7 mouse cellular contexts compared by ENCODE assay signal in the genomic region with DNA sequence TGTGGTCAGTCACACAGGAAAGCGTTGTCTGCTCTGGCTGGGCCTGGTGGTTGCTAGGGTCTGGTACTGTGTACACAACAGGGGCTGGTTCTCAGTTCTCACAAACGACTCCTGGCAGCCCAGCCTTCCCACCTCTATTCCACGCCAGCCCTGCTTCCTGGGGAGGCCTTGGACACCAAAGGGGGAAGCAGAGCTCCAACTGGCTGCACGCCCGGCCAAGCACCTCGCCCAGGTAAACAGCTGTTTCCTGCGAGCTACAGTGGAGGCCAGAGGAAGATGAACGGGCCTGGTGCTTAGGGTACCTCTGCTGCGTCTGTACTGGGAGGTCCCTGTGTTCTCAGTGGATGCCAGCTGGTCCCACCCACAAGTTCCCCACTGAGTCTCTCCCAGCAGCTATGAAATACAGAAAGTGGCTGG. TPM values are rescaled to one million over a fixed set of nuclear protein-coding genes. Genes with fewer than 3 reads are reported as not detected.
DNase-seq lines count a peak whose midpoint lies in the region; ATAC-seq and TF ChIP-seq lines count a peak whose summit lies in the region.

No protein-coding gene starts in this region.

- ATAC-seq in neural tube, embryonic 11.5 days (ENCODE audit: insufficient read depth, low FRiP score, low TSS enrichment) = no peak
- ATAC-seq in heart, postnatal 0 days (ENCODE audit: insufficient read depth, low read depth) = no peak
- no peak for ATAC-seq in midbrain, embryonic 12.5 days (ENCODE audit: low FRiP score, low read depth)
- no peak for ATAC-seq in erythroid progenitor cell, adult 5-6 weeks (replicated peaks; ENCODE audit: low FRiP score, poor library complexity, severe bottlenecking)

- TF ChIP-seq CTCF in heart, postnatal 0 days (IDR thresholded peaks at IDR 0.05; ENCODE audit: low read depth) = no peak

- no peak for DNase-seq in neural tube, embryonic 11.5 days (ENCODE audit: low spot score)
- no peak for DNase-seq in neural tube, embryonic 10.5 days (ENCODE audit: extremely low spot score, low spot score)
- no peak for DNase-seq in heart, postnatal 0 days (ENCODE audit: low spot score)
- DNase-seq in layer of hippocampus, adult 8-10 months (ENCODE audit: low spot score in 2 of 2) = peak; percentile 60 to 64
- DNase-seq in spleen, postnatal 14 days (ENCODE audit: low spot score in 2 of 2) = no peak

- H3K4me1 ChIP-seq in neural tube, embryonic 11.5 days (ENCODE audit: control insufficient read depth, insufficient read depth, low read length) = peaks cover 7% of the 10 kb centered on the region; the same call in 1 of the 2 replicates
- peaks cover 11% of the 10 kb centered on the region; the same call in 1 of the 2 replicates for H3K4me1 ChIP-seq in heart, postnatal 0 days (ENCODE audit: control insufficient read depth, insufficient read depth)
- H3K4me1 ChIP-seq in midbrain, embryonic 12.5 days = peaks cover 21% of the 10 kb centered on the region

- no peak for TF ChIP-seq EP300 in heart, postnatal 0 days (IDR thresholded peaks at IDR 0.05; ENCODE audit: low read depth)

- no peaks in the 10 kb centered on the region for H3K9me3 ChIP-seq in neural tube, embryonic 11.5 days (ENCODE audit: control insufficient read depth, low read length)
- H3K9me3 ChIP-seq in heart, postnatal 0 days (replicated peaks; ENCODE audit: control insufficient read depth, low read length) = no peaks in the 10 kb centered on the region
- H3K9me3 ChIP-seq in midbrain, embryonic 12.5 days = no peaks in the 10 kb centered on the region

- 62% methylated on average over 9 of the region's 9 CpGs for WGBS in neural tube, embryonic 11.5 days
- WGBS in heart, postnatal 0 days = 49% methylated on average over 9 of the region's 9 CpGs
- 75% methylated on average over 9 of the region's 9 CpGs for WGBS in midbrain, embryonic 12.5 days

- H3K9ac ChIP-seq in neural tube, embryonic 11.5 days (ENCODE audit: low read length) = no peak overlapping the region
- H3K9ac ChIP-seq in heart, postnatal 0 days (replicated peaks; ENCODE audit: low read depth, low read length) = 0 out of 2 replicates have a peak overlapping the region, but pooled peaks have one; percentile 37
- 0 out of 2 replicates have a peak overlapping the region, but pooled peaks have one; percentile 28 for H3K9ac ChIP-seq in midbrain, embryonic 12.5 days (replicated peaks)

- H3K36me3 ChIP-seq in neural tube, embryonic 11.5 days (ENCODE audit: control insufficient read depth, insufficient read depth, low read length) = peaks cover under 1% of the 10 kb centered on the region
- H3K36me3 ChIP-seq in heart, postnatal 0 days (replicated peaks; ENCODE audit: control insufficient read depth, insufficient read depth, low read length) = no peaks in the 10 kb centered on the region
- peaks cover 7% of the 10 kb centered on the region for H3K36me3 ChIP-seq in midbrain, embryonic 12.5 days

- no peaks in the 10 kb centered on the region for H3K27me3 ChIP-seq in neural tube, embryonic 11.5 days (ENCODE audit: control insufficient read depth, insufficient read depth, low read length)
- no peaks in the 10 kb centered on the region for H3K27me3 ChIP-seq in heart, postnatal 0 days (ENCODE audit: control insufficient read depth, insufficient read depth, low read length)
- H3K27me3 ChIP-seq in midbrain, embryonic 12.5 days = no peaks in the 10 kb centered on the region

- H3K4me3 ChIP-seq in neural tube, embryonic 11.5 days (ENCODE audit: low read depth, low read length) = no peak overlapping the region
- no peak overlapping the region for H3K4me3 ChIP-seq in heart, postnatal 0 days (ENCODE audit: low read depth, low read length)
- no peak overlapping the region for H3K4me3 ChIP-seq in midbrain, embryonic 12.5 days

- H3K27ac ChIP-seq in neural tube, embryonic 11.5 days (ENCODE audit: low read depth, low read length) = 0 out of 2 replicates have a peak overlapping the region, but pooled peaks have one; percentile 20
- no peak overlapping the region for H3K27ac ChIP-seq in heart, postnatal 0 days (ENCODE audit: low read depth)
- H3K27ac ChIP-seq in midbrain, embryonic 12.5 days (replicated peaks) = peak overlapping the region; percentile 71

- no peak overlapping the region for H3K4me2 ChIP-seq in neural tube, embryonic 11.5 days (ENCODE audit: low read depth)
- H3K4me2 ChIP-seq in heart, postnatal 0 days (ENCODE audit: low read depth, low read length) = no peak overlapping the region
- no peak overlapping the region for H3K4me2 ChIP-seq in midbrain, embryonic 12.5 days (replicated peaks)

RNA-seq across cellular contexts. Expression of gene Crtc1, which starts 29.9 kb away (rescaled TPM):
- polyA plus RNA-seq in neural tube, embryonic 11.5 days (2014; fragmentation: Nextera tagmentation; extraction: Ambion mirVana) = 16.1 and 17.9 TPM in 2 replicates
- total RNA-seq in heart, postnatal 0 days (2014; rRNA removed; ENCODE audit: low replicate concordance) = 6.0 and 6.5 TPM in 2 replicates
- 6.0 and 6.9 TPM in 2 replicates for polyA plus RNA-seq in heart, postnatal 0 days (2015; fragmentation: Nextera tagmentation; extraction: Ambion mirVana)
- 100 to 1,000 TPM; 154 to 203 (median 177) TPM for total RNA-seq in layer of hippocampus, adult 8-10 months (2022)
- polyA plus RNA-seq in midbrain, embryonic 12.5 days (2016; fragmentation: Nextera tagmentation; extraction: Ambion mirVana) = 22.8 and 23.6 TPM in 2 replicates
- total RNA-seq in erythroid progenitor cell, adult 5-6 weeks (2015; ENCODE audit: low replicate concordance) = 3.8 and 8.6 TPM in 2 replicates
- 0.64 and 2.3 TPM in 2 replicates for total RNA-seq in erythroid progenitor cell, adult 5-6 weeks (2017; ENCODE audit: low replicate concordance)

RNA-seq across cellular contexts. Expression of gene Comp, which starts 36.1 kb away (rescaled TPM):
- 0.16 and 0.32 TPM in 2 replicates for polyA plus RNA-seq in neural tube, embryonic 11.5 days (2014; fragmentation: Nextera tagmentation; extraction: Ambion mirVana)
- 3.2 and 9.8 TPM in 2 replicates for total RNA-seq in heart, postnatal 0 days (2014; rRNA removed; ENCODE audit: low replicate concordance)
- 4.2 and 4.4 TPM in 2 replicates for polyA plus RNA-seq in heart, postnatal 0 days (2015; fragmentation: Nextera tagmentation; extraction: Ambion mirVana)
- 1 to 10 TPM in 1 of 4 experiments, under 1 TPM in 3; 0.31 to 1.4 (median 0.73) TPM for total RNA-seq in layer of hippocampus, adult 8-10 months (2022)
- polyA plus RNA-seq in midbrain, embryonic 12.5 days (2016; fragmentation: Nextera tagmentation; extraction: Ambion mirVana) = 0.23 TPM in 1 of 2 replicates, not detected in the other
- total RNA-seq in erythroid progenitor cell, adult 5-6 weeks (2015; ENCODE audit: low replicate concordance) = not detected in 2 replicates
- total RNA-seq in erythroid progenitor cell, adult 5-6 weeks (2017; ENCODE audit: low replicate concordance) = 0.39 TPM in 1 of 2 replicates, not detected in the other

RNA-seq across cellular contexts. Expression of gene Upf1, which starts 56.4 kb away (rescaled TPM):
- polyA plus RNA-seq in neural tube, embryonic 11.5 days (2014; fragmentation: Nextera tagmentation; extraction: Ambion mirVana) = 24.0 and 24.1 TPM in 2 replicates
- total RNA-seq in heart, postnatal 0 days (2014; rRNA removed; ENCODE audit: low replicate concordance) = 16.5 and 26.3 TPM in 2 replicates
- 7.0 and 7.5 TPM in 2 replicates for polyA plus RNA-seq in heart, postnatal 0 days (2015; fragmentation: Nextera tagmentation; extraction: Ambion mirVana)
- total RNA-seq in layer of hippocampus, adult 8-10 months (2022) = 10 to 100 TPM; 57.9 to 73.1 (median 65.4) TPM
- 32.8 and 38.0 TPM in 2 replicates for polyA plus RNA-seq in midbrain, embryonic 12.5 days (2016; fragmentation: Nextera tagmentation; extraction: Ambion mirVana)
- total RNA-seq in erythroid progenitor cell, adult 5-6 weeks (2015; ENCODE audit: low replicate concordance) = 18.4 and 20.2 TPM in 2 replicates
- 32.5 and 43.9 TPM in 2 replicates for total RNA-seq in erythroid progenitor cell, adult 5-6 weeks (2017; ENCODE audit: low replicate concordance)

Comparison
In these comparisons a context has a peak if more than half of its experiments do, and no peak if none do; other contexts are left out.
1. DNase-seq: peak in layer of hippocampus, adult 8-10 months (2 of 2); none in neural tube, embryonic 11.5 days (single experiment), neural tube, embryonic 10.5 days (single experiment), heart, postnatal 0 days (single experiment) and spleen, postnatal 14 days (0 of 2).
2. RNA of gene Crtc1, which starts 29.9 kb away (total RNA-seq): 154 to 203 TPM in layer of hippocampus, adult 8-10 months; 6.0 to 6.5 TPM in heart, postnatal 0 days and 0.64 to 8.6 TPM in erythroid progenitor cell, adult 5-6 weeks; every median in the first group is over 10 times any median in the second.